Mouse (Mus musculus) spleen, adult 2 months (tissue): Measurements from ENCODE around the gene Timd4. TPM values are rescaled to one million over a fixed set of nuclear protein-coding genes. Genes with fewer than 3 reads are reported as not detected.

Experiments
- DNase-seq, 2 experiments: peaks; one replicate each; pipeline versions ENCODE4 v3.0.0 to v3.0.0-alpha.2; 2012 to 2021; ENCODE audit warnings: low spot score in 2 of 2, low read depth in 1 of 2
- H3K27ac ChIP-seq: fragments of 200-500 bp; 2 replicates; pipeline ENCODE4 v1.5.1; 2012; ENCODE audit warnings: low read length, inconsistent platforms; ENCODE audit not compliant: insufficient read depth
- H3K27me3 ChIP-seq: fragments of 200-500 bp; 2 replicates; pipeline ENCODE4 v1.6.1; 2012; ENCODE audit warnings: mild to moderate bottlenecking, moderate library complexity, low read length, inconsistent platforms; ENCODE audit not compliant: control insufficient read depth, insufficient read depth
- H3K36me3 ChIP-seq: fragments of 200-500 bp; 2 replicates; pipeline ENCODE4 v1.6.1; 2012; ENCODE audit warnings: mild to moderate bottlenecking, low read length, inconsistent platforms; ENCODE audit not compliant: control insufficient read depth, insufficient read depth
- H3K4me1 ChIP-seq: fragments of 200-500 bp; 2 replicates; pipeline ENCODE4 v1.6.1; 2011; ENCODE audit warnings: inconsistent platforms; ENCODE audit not compliant: control insufficient read depth, insufficient read depth, insufficient read length
- H3K4me3 ChIP-seq: fragments of 200-500 bp; 2 replicates; pipeline ENCODE4 v1.5.1; 2011; ENCODE audit warnings: mild to moderate bottlenecking, inconsistent platforms; ENCODE audit not compliant: insufficient read depth, insufficient read length; ENCODE audit errors: extremely low read depth
- CTCF ChIP-seq: fragments of 200-500 bp; IDR thresholded peaks from 2 replicates; pipeline ENCODE4 v1.5.1; 2011; ENCODE audit warnings: mild to moderate bottlenecking, inconsistent platforms; ENCODE audit not compliant: insufficient read depth, insufficient read length, insufficient replicate concordance; ENCODE audit errors: extremely low read depth
- POLR2A ChIP-seq: fragments of 200-500 bp; IDR thresholded peaks from 2 replicates; pipeline ENCODE4 v1.6.1; 2011; ENCODE audit warnings: low read depth, low read length, inconsistent platforms
- WGBS: fragments of 180-500 bp; shearing (Covaris S2); methylation state at CpG from one replicate; pipeline ENCODE4 v1.1.7; 2018; 5-methylcytosine and 5-hydroxymethylcytosine counted together
- polyA plus RNA-seq: library from polyadenylated mRNA; depleted of rRNA; stranded (reverse); fragments of >200 nt; gene quantifications from 2 replicates; pipeline ENCODE4 v1.2.3, GENCODE M21; 2012

Timd4 gene
- polyA plus RNA-seq, 1 experiment: 27.3 TPM

- DNase-seq: no peak
- H3K4me3 ChIP-seq: no peak overlapping the region
- H3K27ac ChIP-seq: no peak overlapping the region
- H3K36me3 ChIP-seq: no peaks in the 10 kb centered on the region
- H3K4me1 ChIP-seq: no peaks in the 10 kb centered on the region
- TF ChIP-seq POLR2A (no peak), CTCF (no peak)
- no peaks in the 10 kb centered on the region for H3K27me3 ChIP-seq
- 80% methylated on average over 1 of the region's 1 CpGs for WGBS
Measured at GRCm38 (mm10) chr11:46835080-46835479, 24.5 kb downstream of the Timd4 start.

GRCm38 (mm10) chr11:46842015-46842726 is 31.6 kb downstream of the Timd4 start:
- 82% methylated on average over 2 of the region's 2 CpGs for WGBS
- DNase-seq: no peak
- no peak for TF ChIP-seq CTCF
- TF ChIP-seq POLR2A: no peak
- Histone ChIP-seq H3K36me3 (no peaks in the 10 kb centered on the region), H3K4me1 (no peaks in the 10 kb centered on the region), H3K4me3 (no peak overlapping the region), H3K27ac (no peak overlapping the region), H3K27me3 (no peaks in the 10 kb centered on the region)

- H3K27me3 ChIP-seq: no peaks in the 10 kb centered on the region
- DNase-seq: no peak
- no peaks in the 10 kb centered on the region for H3K36me3 ChIP-seq
- no peak for TF ChIP-seq POLR2A
- no peak for TF ChIP-seq CTCF
- H3K4me3 ChIP-seq: no peak overlapping the region
- H3K27ac ChIP-seq: no peak overlapping the region
- no peaks in the 10 kb centered on the region for H3K4me1 ChIP-seq
- 80% methylated on average over 1 of the region's 1 CpGs for WGBS
Measured at GRCm38 (mm10) chr11:46846661-46847060, 36.1 kb downstream of the Timd4 start.

GRCm38 (mm10) chr11:46847827-46848220 is 37.2 kb downstream of the Timd4 start:
- DNase-seq: no peak
- no peak overlapping the region for H3K4me3 ChIP-seq
- H3K4me1 ChIP-seq: no peaks in the 10 kb centered on the region
- H3K27ac ChIP-seq: no peak overlapping the region
- no peaks in the 10 kb centered on the region for H3K36me3 ChIP-seq
- TF ChIP-seq POLR2A: no peak
- no peak for TF ChIP-seq CTCF
- H3K27me3 ChIP-seq: no peaks in the 10 kb centered on the region
- WGBS: 76% methylated on average over 3 of the region's 3 CpGs

GRCm38 (mm10) chr11:46848221-46848971 is 37.8 kb downstream of the Timd4 start:
- Histone ChIP-seq H3K4me3 (no peak overlapping the region), H3K27ac (no peak overlapping the region), H3K36me3 (no peaks in the 10 kb centered on the region), H3K27me3 (no peaks in the 10 kb centered on the region), H3K4me1 (no peaks in the 10 kb centered on the region)
- 60% methylated on average over 8 of the region's 8 CpGs for WGBS
- no peak for DNase-seq
- TF ChIP-seq POLR2A (no peak), CTCF (no peak)

- no peaks in the 10 kb centered on the region for H3K27me3 ChIP-seq
- no peak for TF ChIP-seq CTCF
- no peak for TF ChIP-seq POLR2A
- no peak for DNase-seq
- H3K4me1 ChIP-seq: no peaks in the 10 kb centered on the region
- no peak overlapping the region for H3K4me3 ChIP-seq
- H3K27ac ChIP-seq: no peak overlapping the region
- no peaks in the 10 kb centered on the region for H3K36me3 ChIP-seq
- WGBS: 52% methylated on average over 1 of the region's 1 CpGs
Measured at GRCm38 (mm10) chr11:46864809-46865208, 54.2 kb downstream of the Timd4 start.

GRCm38 (mm10) chr11:46868594-46868993 is 58.0 kb downstream of the Timd4 start:
- Histone ChIP-seq H3K4me1 (no peaks in the 10 kb centered on the region), H3K27me3 (no peaks in the 10 kb centered on the region), H3K36me3 (no peaks in the 10 kb centered on the region), H3K27ac (no peak overlapping the region), H3K4me3 (no peak overlapping the region)
- DNase-seq: no peak
- 81% methylated on average over 7 of the region's 7 CpGs for WGBS
- TF ChIP-seq CTCF (no peak), POLR2A (no peak)
